Mouse (Mus musculus): ENCODE data around the gene Nr1i3. TPM values are rescaled to one million over a fixed set of nuclear protein-coding genes. Genes with fewer than 3 reads are reported as not detected.

Nr1i3 gene
- not detected for polyA plus RNA-seq (2014; fragmentation: Illumina TruSeq; extraction: RNeasy Lipid Tissue Mini Kit (QIAGEN cat#74804); ENCODE audit: low read depth, low replicate concordance)

DNA sequence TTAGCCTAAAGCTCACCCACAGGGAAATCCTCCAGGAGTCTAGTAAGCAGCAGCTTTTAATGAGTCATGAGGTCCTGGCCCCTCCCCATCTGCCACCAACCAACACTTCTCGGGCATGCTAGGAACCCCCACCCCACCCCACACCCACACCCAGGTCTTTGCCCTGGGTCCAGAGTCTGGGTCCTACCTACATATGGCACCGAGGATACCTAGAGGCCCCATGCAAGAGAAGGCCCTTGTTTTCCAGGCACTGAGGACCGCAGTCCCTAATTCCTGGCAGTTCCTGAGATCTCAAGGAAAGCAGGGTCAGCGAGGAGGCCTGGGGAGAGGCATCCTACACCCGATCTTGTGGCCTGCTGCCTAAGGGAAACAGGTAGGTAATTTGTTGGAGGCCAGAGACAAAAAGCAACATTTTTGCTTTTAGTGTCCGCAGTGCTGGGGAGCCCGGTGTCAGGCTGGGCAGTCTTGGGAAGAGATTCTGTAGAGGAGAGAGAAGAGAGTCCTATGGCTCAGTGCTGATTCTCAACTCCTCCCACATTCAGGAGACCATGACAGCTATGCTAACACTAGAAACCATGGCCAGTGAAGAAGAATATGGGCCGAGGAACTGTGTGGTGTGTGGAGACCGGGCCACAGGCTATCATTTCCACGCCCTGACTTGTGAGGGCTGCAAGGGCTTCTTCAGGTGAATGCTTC, at the start of gene Nr1i3:
Gene Nr1i3 (plus strand): TSS at position 170 of the 696 bp plus-strand sequence.

DNA sequence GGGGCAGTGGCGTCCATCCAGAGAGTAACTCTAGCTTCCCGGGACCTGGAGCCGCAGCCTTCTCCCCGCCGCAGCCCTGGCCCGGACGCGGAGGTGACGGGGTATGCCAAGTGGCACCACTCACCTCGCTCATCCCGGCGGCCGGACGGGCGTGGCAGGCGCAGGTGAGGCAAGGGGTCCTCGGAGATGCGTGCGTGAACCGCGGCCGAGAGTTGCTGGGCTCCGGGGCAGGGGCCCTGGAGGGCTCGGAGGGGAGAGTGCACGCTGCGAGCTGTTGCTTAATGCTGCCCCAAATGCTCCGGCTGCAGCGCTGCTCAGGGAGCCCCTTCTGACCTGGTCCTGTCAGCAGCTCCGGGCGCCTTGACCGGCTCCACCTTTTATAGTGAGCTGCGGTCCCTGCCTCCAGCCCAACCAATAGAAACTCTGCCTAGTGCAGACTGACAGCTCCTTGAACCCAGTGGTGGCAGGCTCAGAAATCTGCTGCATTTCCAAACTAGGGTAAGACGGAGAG, 17.8 kb upstream of the Nr1i3 start, which contains the start of gene Pcp4l1:
Gene Pcp4l1 (minus strand): TSS at position 382 of the 511 bp plus-strand sequence.

DNA sequence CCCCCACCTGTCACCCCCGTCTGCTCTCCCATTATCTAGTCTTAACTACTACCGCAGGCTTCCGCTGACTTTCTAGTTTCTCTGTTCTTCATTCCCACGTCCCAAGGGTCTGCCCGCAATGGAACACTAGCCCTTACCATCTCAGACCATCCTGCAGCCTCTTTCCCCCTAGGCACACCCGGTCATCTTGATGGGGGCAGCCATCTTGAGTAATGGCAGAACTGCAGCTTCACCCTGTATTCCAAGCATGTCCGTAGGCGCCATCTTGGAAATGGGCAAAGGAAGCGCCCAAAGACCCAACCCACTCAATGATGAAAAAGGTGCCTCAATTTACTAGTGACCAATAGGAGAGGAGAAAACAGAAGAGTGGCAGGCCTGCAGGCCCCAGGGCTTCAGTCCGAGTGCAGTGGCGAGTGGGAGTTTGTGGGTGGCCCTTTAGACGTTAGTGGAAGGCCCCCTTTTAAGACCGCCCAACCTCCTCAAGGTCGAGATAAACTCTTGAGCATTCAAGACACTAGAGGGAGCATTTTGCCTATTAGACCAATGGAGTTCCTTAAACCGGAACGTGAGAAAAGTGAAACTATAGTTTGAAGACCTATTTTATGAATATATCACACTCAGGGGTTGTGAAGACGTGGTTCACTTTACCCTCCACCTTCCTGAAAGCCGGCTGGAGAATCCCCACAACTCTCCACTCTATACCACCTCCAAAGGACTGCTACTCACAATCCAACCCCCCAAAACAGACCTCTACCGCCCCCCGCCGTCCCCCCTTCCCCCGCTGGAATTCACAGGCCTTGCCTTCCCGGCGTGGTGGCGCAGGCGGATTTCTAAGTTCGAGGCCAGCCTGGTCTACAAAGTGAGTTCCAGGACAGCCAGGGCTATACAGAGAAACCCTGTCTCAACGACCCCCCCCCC, 8.7 kb downstream of the Nr1i3 start, which contains the start of gene Tomm40l:
Gene Tomm40l (minus strand): TSS at position 277 of the 918 bp plus-strand sequence.

DNA sequence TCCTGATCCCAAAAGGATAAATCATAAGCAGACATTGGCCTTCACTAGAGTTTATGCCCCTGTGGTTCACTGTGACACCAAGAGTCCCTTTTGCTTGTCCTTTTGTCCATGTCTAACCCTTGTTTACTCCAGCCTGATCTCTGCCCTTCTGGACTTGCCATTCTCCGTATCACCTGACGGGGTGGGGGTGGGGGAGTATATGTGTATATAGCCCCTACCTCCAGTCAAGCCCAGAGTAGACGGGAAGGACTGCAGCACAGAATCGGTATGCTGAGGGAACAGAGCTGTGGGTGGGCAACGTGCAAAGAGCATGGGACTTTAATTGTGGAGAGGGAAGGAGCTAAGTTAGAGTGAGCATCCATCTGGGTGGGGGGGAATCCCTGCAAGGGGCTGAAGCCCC, 11.1 kb downstream of the Nr1i3 start, which contains the start of gene Apoa2:
Gene Apoa2 (plus strand): TSS at position 198 of the 400 bp plus-strand sequence.

DNA sequence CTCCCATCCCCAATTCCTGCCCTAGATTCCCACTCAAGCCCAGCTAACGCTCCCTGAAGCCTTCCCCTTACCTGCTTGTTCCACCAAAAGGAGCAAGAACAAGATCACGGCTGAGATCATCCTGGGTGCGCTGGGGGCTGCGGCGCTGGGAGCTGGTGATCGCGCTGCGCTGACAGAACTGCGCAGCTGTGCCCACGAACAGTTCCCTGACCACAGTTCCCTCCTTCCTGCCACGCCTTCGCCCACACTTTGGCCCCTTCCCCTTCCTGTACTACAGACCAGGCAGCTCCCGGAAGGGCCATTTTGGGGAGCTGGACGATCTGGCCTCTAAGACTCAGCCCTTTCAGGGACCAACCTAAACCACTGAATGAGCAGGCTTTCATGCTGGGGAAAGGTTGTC, 20.4 kb downstream of the Nr1i3 start, which contains the start of gene Fcer1g:
Gene Fcer1g (minus strand): TSS at position 240 of the 400 bp plus-strand sequence.

DNA sequence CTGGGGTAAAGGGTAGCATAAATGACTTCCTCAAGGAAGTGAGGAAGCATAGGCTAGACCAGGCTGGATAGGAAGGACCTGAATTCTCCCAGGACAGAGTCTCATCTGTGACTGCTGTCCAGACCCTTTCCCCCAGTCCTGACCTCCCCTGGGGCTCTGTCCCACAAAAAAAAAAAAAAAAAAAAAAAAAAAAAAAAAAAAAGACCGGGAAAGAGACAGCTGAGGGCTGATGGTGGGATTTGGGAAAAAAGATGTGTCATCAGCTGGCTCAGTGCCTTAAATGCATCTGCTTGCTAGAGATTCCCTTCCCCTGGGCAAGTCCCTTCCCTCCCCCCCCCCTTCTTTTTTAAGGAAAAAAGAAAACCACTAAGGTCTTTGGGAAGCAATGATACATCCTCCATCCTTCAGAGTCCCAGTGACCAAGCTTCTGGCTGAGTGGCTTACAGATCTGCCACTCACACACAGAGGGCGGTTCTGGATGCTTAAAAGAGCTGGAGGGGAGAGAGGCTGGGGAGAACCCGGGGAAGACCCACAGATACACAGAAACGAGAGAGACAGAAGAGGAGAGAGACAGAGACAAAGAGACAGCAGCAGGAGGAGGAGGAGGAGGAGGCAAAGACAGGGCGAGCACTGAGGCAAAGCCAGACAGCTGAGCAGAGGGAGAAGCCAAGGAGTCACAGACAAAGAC, 36.3 kb downstream of the Nr1i3 start, which contains the start of gene Adamts4:
Gene Adamts4 (plus strand): TSS at position 509 of the 688 bp plus-strand sequence.

DNA sequence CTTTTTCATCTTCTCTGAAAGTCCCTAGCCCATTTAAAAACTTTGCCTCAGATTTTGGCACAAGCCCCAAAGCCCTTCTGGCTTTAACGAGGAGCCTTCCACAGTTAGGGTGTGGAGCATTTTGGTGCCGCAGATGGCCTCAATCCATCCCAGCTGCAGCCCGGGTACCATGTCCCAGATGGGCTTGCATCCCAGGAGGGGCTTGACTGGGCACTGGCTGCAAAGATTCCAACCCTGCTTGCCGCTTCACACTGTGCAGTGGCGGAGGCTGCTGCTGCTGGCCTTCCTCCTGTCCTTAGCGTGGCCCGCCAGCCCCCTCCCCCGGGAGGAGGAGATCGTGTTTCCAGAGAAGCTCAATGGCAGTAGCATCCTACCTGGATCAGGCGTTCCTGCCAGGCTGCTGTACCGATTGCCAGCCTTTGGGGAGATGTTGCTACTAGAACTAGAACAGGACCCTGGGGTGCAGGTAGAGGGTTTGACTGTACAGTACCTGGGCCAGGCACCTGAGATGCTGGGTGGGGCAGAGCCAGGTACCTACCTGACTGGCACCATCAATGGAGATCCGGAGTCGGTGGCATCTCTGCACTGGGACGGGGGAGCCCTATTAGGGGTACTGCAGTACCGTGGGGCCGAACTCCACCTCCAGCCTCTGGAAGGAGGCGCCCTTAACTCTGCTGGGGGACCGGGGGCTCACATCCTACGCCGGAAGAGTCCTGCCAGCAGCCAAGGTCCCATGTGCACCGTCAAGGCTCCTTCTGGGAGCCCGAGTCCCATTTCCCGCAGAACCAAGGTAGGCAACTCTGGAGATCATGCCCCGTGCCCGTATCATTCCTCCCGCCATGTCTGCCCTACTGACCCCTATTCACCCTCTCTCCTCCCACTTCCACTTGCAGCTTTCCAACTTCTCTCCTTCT, 37.2 kb downstream of the Nr1i3 start, which contains the start of gene Ndufs2:
Gene Ndufs2 (minus strand): TSS at position 709 of the 914 bp plus-strand sequence.

DNA sequence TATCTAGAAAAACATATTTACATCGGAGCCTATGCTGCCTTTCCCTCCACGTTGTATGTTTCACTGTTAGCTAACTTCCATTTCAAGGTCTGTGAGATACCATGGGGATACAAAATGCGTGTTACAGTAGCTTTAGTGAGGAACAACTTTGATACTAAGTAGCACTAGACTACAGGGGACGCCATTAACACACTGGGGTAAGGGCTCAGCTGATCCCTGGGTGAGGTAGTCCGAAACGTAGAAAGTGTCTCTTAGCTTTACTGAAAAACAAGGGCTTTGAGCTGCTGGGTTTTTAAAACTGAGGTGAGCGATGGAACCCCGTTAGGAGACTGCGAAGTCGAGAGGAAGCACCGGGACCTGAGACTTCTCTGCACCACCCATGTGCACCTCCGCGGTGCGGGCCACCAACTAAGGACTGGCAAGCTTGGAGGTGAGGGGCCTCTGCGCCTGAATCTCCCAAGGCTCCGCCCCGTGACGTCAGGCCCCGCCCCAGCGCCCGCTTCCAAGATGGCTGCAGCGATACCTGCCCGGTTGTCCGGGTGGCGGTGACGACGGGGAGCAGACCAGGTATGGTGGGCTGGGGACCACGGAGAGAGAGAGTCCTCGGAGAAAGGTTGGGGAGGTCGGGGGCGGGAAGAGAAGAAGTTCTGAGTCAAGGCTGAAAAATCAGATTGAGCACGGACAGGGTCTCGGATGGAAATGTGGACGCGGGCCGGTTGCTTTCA, 56.2 kb downstream of the Nr1i3 start, which contains the start of gene B4galt3:
Gene B4galt3 (plus strand): TSS at position 481 of the 725 bp plus-strand sequence.

Other genes with a start within 250 kb of the Nr1i3 start
- 11.1 TPM for gene Fcgr2b, start 237.4 kb upstream of the Nr1i3 start, polyA plus RNA-seq (2014; fragmentation: Illumina TruSeq; extraction: RNeasy Lipid Tissue Mini Kit (QIAGEN cat#74804); ENCODE audit: low read depth, low replicate concordance)
- not detected for gene Fcgr4, start 195.1 kb upstream of the Nr1i3 start, polyA plus RNA-seq (2014; fragmentation: Illumina TruSeq; extraction: RNeasy Lipid Tissue Mini Kit (QIAGEN cat#74804); ENCODE audit: low read depth, low replicate concordance)
- 24.2 TPM for gene Fcgr3, start 149.0 kb upstream of the Nr1i3 start, polyA plus RNA-seq (2014; fragmentation: Illumina TruSeq; extraction: RNeasy Lipid Tissue Mini Kit (QIAGEN cat#74804); ENCODE audit: low read depth, low replicate concordance)
- gene Cfap126, start 100.1 kb upstream of the Nr1i3 start, polyA plus RNA-seq (2014; fragmentation: Illumina TruSeq; extraction: RNeasy Lipid Tissue Mini Kit (QIAGEN cat#74804); ENCODE audit: low read depth, low replicate concordance) = 111 TPM
- gene Sdhc, start 63.4 kb upstream of the Nr1i3 start, polyA plus RNA-seq (2014; fragmentation: Illumina TruSeq; extraction: RNeasy Lipid Tissue Mini Kit (QIAGEN cat#74804); ENCODE audit: low read depth, low replicate concordance) = 19.0 TPM
- gene Mpz, start 63.3 kb upstream of the Nr1i3 start, polyA plus RNA-seq (2014; fragmentation: Illumina TruSeq; extraction: RNeasy Lipid Tissue Mini Kit (QIAGEN cat#74804); ENCODE audit: low read depth, low replicate concordance) = 0.17 TPM
- 3.0 TPM for gene Pcp4l1, start 17.7 kb upstream of the Nr1i3 start, polyA plus RNA-seq (2014; fragmentation: Illumina TruSeq; extraction: RNeasy Lipid Tissue Mini Kit (QIAGEN cat#74804); ENCODE audit: low read depth, low replicate concordance)
- 1.5 TPM for gene Tomm40l, start 8.5 kb downstream of the Nr1i3 start, polyA plus RNA-seq (2014; fragmentation: Illumina TruSeq; extraction: RNeasy Lipid Tissue Mini Kit (QIAGEN cat#74804); ENCODE audit: low read depth, low replicate concordance)
- 1.5 TPM for gene Apoa2, start 11.1 kb downstream of the Nr1i3 start, polyA plus RNA-seq (2014; fragmentation: Illumina TruSeq; extraction: RNeasy Lipid Tissue Mini Kit (QIAGEN cat#74804); ENCODE audit: low read depth, low replicate concordance)
- gene Fcer1g, start 20.4 kb downstream of the Nr1i3 start, polyA plus RNA-seq (2014; fragmentation: Illumina TruSeq; extraction: RNeasy Lipid Tissue Mini Kit (QIAGEN cat#74804); ENCODE audit: low read depth, low replicate concordance) = 7.2 TPM
- gene Adamts4, start 36.5 kb downstream of the Nr1i3 start, polyA plus RNA-seq (2014; fragmentation: Illumina TruSeq; extraction: RNeasy Lipid Tissue Mini Kit (QIAGEN cat#74804); ENCODE audit: low read depth, low replicate concordance) = 0.15 TPM
- gene Ndufs2, start 37.4 kb downstream of the Nr1i3 start, polyA plus RNA-seq (2014; fragmentation: Illumina TruSeq; extraction: RNeasy Lipid Tissue Mini Kit (QIAGEN cat#74804); ENCODE audit: low read depth, low replicate concordance) = 30.8 TPM
- gene B4galt3, start 56.4 kb downstream of the Nr1i3 start, polyA plus RNA-seq (2014; fragmentation: Illumina TruSeq; extraction: RNeasy Lipid Tissue Mini Kit (QIAGEN cat#74804); ENCODE audit: low read depth, low replicate concordance) = 3.2 TPM
- gene Ppox, start 67.2 kb downstream of the Nr1i3 start, polyA plus RNA-seq (2014; fragmentation: Illumina TruSeq; extraction: RNeasy Lipid Tissue Mini Kit (QIAGEN cat#74804); ENCODE audit: low read depth, low replicate concordance) = 0.87 TPM
- 16.5 TPM for gene Usp21, start 74.0 kb downstream of the Nr1i3 start, polyA plus RNA-seq (2014; fragmentation: Illumina TruSeq; extraction: RNeasy Lipid Tissue Mini Kit (QIAGEN cat#74804); ENCODE audit: low read depth, low replicate concordance)
- gene Ufc1, start 81.1 kb downstream of the Nr1i3 start, polyA plus RNA-seq (2014; fragmentation: Illumina TruSeq; extraction: RNeasy Lipid Tissue Mini Kit (QIAGEN cat#74804); ENCODE audit: low read depth, low replicate concordance) = 38.4 TPM
- gene Dedd, start 115.2 kb downstream of the Nr1i3 start, polyA plus RNA-seq (2014; fragmentation: Illumina TruSeq; extraction: RNeasy Lipid Tissue Mini Kit (QIAGEN cat#74804); ENCODE audit: low read depth, low replicate concordance) = 31.5 TPM
- gene Nit1, start 131.7 kb downstream of the Nr1i3 start, polyA plus RNA-seq (2014; fragmentation: Illumina TruSeq; extraction: RNeasy Lipid Tissue Mini Kit (QIAGEN cat#74804); ENCODE audit: low read depth, low replicate concordance) = 30.3 TPM
- 9.8 TPM for gene Pfdn2, start 131.7 kb downstream of the Nr1i3 start, polyA plus RNA-seq (2014; fragmentation: Illumina TruSeq; extraction: RNeasy Lipid Tissue Mini Kit (QIAGEN cat#74804); ENCODE audit: low read depth, low replicate concordance)
- 0.91 TPM for gene Klhdc9, start 146.8 kb downstream of the Nr1i3 start, polyA plus RNA-seq (2014; fragmentation: Illumina TruSeq; extraction: RNeasy Lipid Tissue Mini Kit (QIAGEN cat#74804); ENCODE audit: low read depth, low replicate concordance)
- gene Nectin4, start 156.1 kb downstream of the Nr1i3 start, polyA plus RNA-seq (2014; fragmentation: Illumina TruSeq; extraction: RNeasy Lipid Tissue Mini Kit (QIAGEN cat#74804); ENCODE audit: low read depth, low replicate concordance) = 0.74 TPM
- 10.2 TPM for gene Arhgap30, start 175.0 kb downstream of the Nr1i3 start, polyA plus RNA-seq (2014; fragmentation: Illumina TruSeq; extraction: RNeasy Lipid Tissue Mini Kit (QIAGEN cat#74804); ENCODE audit: low read depth, low replicate concordance)
- 1.4 TPM for gene Usf1, start 197.3 kb downstream of the Nr1i3 start, polyA plus RNA-seq (2014; fragmentation: Illumina TruSeq; extraction: RNeasy Lipid Tissue Mini Kit (QIAGEN cat#74804); ENCODE audit: low read depth, low replicate concordance)
- gene Tstd1, start 204.9 kb downstream of the Nr1i3 start, polyA plus RNA-seq (2014; fragmentation: Illumina TruSeq; extraction: RNeasy Lipid Tissue Mini Kit (QIAGEN cat#74804); ENCODE audit: low read depth, low replicate concordance) = not detected
- gene F11r, start 223.6 kb downstream of the Nr1i3 start, polyA plus RNA-seq (2014; fragmentation: Illumina TruSeq; extraction: RNeasy Lipid Tissue Mini Kit (QIAGEN cat#74804); ENCODE audit: low read depth, low replicate concordance) = 12.5 TPM